Comparison of ENCODE assay signal across 8 mouse cellular contexts in the genomic region with DNA sequence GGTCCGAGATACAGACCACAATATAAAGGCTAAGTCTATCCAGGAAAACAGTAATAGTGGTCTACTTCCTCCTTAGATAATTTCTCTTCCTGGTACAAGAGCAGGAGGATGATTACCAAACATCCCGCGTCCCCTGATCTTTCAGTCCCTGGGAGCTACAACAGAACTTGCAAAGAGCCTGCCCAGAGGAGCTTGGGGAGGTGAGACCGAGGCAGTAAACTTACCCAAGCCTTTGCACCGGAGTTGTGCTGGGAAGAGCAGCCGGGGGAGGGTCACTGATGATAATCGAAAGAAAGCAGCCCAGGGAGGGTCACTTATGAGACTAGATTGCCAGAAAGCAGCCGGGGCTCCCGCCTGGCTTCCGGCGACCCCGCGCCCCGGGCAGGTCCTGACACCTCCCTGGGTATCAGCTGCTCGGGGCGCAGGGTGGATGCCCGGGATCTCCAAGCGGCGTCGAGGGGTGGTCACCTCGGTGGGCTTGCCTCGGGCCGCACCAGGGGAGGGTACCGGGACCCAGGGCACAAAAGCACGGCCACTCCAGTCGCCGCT. TPM values are rescaled to one million over a fixed set of nuclear protein-coding genes. Genes with fewer than 3 reads are reported as not detected.
DNase-seq lines count a peak whose midpoint lies in the region; ATAC-seq and TF ChIP-seq lines count a peak whose summit lies in the region.

No protein-coding gene starts in this region.

- 0 out of 2 replicates have a peak, but pooled peaks cover 2% of the 10 kb centered on the region for H3K4me1 ChIP-seq in heart, embryonic 12.5 days (replicated peaks)
- H3K4me1 ChIP-seq in heart, embryonic 14.5 days (ENCODE audit: control insufficient read depth in 2 of 2, insufficient read depth in 2 of 2, low read length in 2 of 2) = peaks cover 0 to 8% of the 10 kb centered on the region in 2 experiments; a peak in 2 of 4 replicates
- H3K4me1 ChIP-seq in liver, embryonic 16.5 days (ENCODE audit: control insufficient read depth, low read depth, low read length) = peaks cover 11% of the 10 kb centered on the region

- under 1% methylated on average over 26 of the region's 27 CpGs for WGBS in heart, embryonic 12.5 days
- under 1% methylated on average over 27 of the region's 27 CpGs for WGBS in heart, embryonic 14.5 days
- under 1% methylated on average over 27 of the region's 27 CpGs for WGBS in liver, embryonic 16.5 days (ENCODE audit: insufficient replicate concordance)

- peak overlapping the region; percentile 81 for H3K9ac ChIP-seq in heart, embryonic 12.5 days
- peak overlapping the region; percentile 91 for H3K9ac ChIP-seq in heart, embryonic 14.5 days (ENCODE audit: low read length)
- peak overlapping the region; percentile 96 for H3K9ac ChIP-seq in liver, embryonic 16.5 days (ENCODE audit: low read depth, low read length)

- H3K27me3 ChIP-seq in heart, embryonic 12.5 days (replicated peaks) = no peaks in the 10 kb centered on the region
- no peaks in the 10 kb centered on the region for H3K27me3 ChIP-seq in heart, embryonic 14.5 days (ENCODE audit: control insufficient read depth, insufficient read depth, low read length)
- H3K27me3 ChIP-seq in liver, embryonic 16.5 days (ENCODE audit: control insufficient read depth, insufficient read depth, low read depth, low read length) = no peaks in the 10 kb centered on the region

- ATAC-seq in heart, embryonic 12.5 days (ENCODE audit: insufficient number of reproducible peaks, low FRiP score) = peak; percentile 34
- ATAC-seq in heart, embryonic 14.5 days (ENCODE audit: insufficient number of reproducible peaks, insufficient read depth, low FRiP score, low read depth) = peak; percentile 27
- peak; percentile 17 for ATAC-seq in liver, embryonic 16.5 days (ENCODE audit: low read depth)

- H3K4me3 ChIP-seq in heart, embryonic 12.5 days = peak overlapping the region; percentile 70
- peak overlapping the region; percentile 81 to 95 for H3K4me3 ChIP-seq in heart, embryonic 14.5 days (ENCODE audit: control insufficient read depth in 1 of 2, insufficient read depth in 1 of 2, low read depth in 1 of 2, low read length in 2 of 2)
- H3K4me3 ChIP-seq in liver, embryonic 16.5 days (ENCODE audit: low read depth, low read length) = peak overlapping the region; percentile 99

- TF ChIP-seq CTCF in brain, embryonic 14.5 days (IDR thresholded peaks at IDR 0.05; ENCODE audit: borderline replicate concordance, extremely low read depth, insufficient read depth, insufficient read length) = no peak

- peaks cover 19% of the 10 kb centered on the region for H3K36me3 ChIP-seq in heart, embryonic 12.5 days
- peaks cover 25% of the 10 kb centered on the region for H3K36me3 ChIP-seq in heart, embryonic 14.5 days (ENCODE audit: control insufficient read depth, insufficient read depth, low read length)
- H3K36me3 ChIP-seq in liver, embryonic 16.5 days (ENCODE audit: control insufficient read depth, insufficient read depth) = peaks cover 7% of the 10 kb centered on the region

- H3K9me3 ChIP-seq in heart, embryonic 12.5 days (replicated peaks) = no peaks in the 10 kb centered on the region
- H3K9me3 ChIP-seq in heart, embryonic 14.5 days (ENCODE audit: control insufficient read depth, low read length) = no peaks in the 10 kb centered on the region
- no peaks in the 10 kb centered on the region for H3K9me3 ChIP-seq in liver, embryonic 16.5 days (replicated peaks; ENCODE audit: control insufficient read depth, low read length)

- TF ChIP-seq POLR2A in brain, embryonic 14.5 days (IDR thresholded peaks at IDR 0.05; ENCODE audit: borderline replicate concordance, extremely low read depth, insufficient read depth, insufficient read length, poor library complexity, severe bottlenecking) = no peak

- no peak for DNase-seq in heart, adult 11 months
- DNase-seq in brain, embryonic 14.5 days (ENCODE audit: low read depth) = peak; percentile 58
- DNase-seq in skeletal muscle tissue, adult 2 months (ENCODE audit: low read depth, low spot score) = peak; percentile 21
- DNase-seq in adrenal gland, adult 8-10 months = no peak
- DNase-seq in layer of hippocampus, adult 11-12 months (ENCODE audit: low spot score) = no peak

- peak overlapping the region; percentile 69 for H3K4me2 ChIP-seq in heart, embryonic 12.5 days
- peak overlapping the region; percentile 88 for H3K4me2 ChIP-seq in heart, embryonic 14.5 days (ENCODE audit: low read length)
- H3K4me2 ChIP-seq in liver, embryonic 16.5 days (ENCODE audit: low read depth, low read length) = peak overlapping the region; percentile 96

- peak overlapping the region; percentile 81 for H3K27ac ChIP-seq in heart, embryonic 12.5 days (ENCODE audit: poor library complexity, severe bottlenecking)
- H3K27ac ChIP-seq in heart, embryonic 14.5 days (replicated peaks in 1 of 2; ENCODE audit: control insufficient read depth in 1 of 2, insufficient read depth in 1 of 2, low read depth in 2 of 2, low read length in 2 of 2) = peak overlapping the region; percentile 63 to 89
- peak overlapping the region; percentile 92 for H3K27ac ChIP-seq in liver, embryonic 16.5 days (ENCODE audit: low read length)

RNA-seq across cellular contexts. Expression of gene Apaf1, which starts 0.5 kb away (rescaled TPM):
- 22.0 and 23.1 TPM in 2 replicates for polyA plus RNA-seq in heart, embryonic 12.5 days (2016; fragmentation: Nextera tagmentation; extraction: Ambion mirVana)
- polyA plus RNA-seq in brain, embryonic 14.5 days (2012; rRNA removed) = 29.4 and 31.3 TPM in 2 replicates
- polyA plus RNA-seq in heart, embryonic 14.5 days (2014; fragmentation: Nextera tagmentation; extraction: Ambion mirVana) = 17.3 and 19.2 TPM in 2 replicates
- polyA plus RNA-seq in liver, embryonic 16.5 days (2015; fragmentation: Nextera tagmentation; extraction: Ambion mirVana) = 5.8 and 7.0 TPM in 2 replicates
- 10 to 100 TPM in 1 of 4 experiments, 1 to 10 TPM in 3; 5.5 to 15.8 (median 9.4) TPM for total RNA-seq in adrenal gland, adult 8-10 months (2022)

RNA-seq across cellular contexts. Expression of gene Ikbip, which starts 0.7 kb away (rescaled TPM):
- polyA plus RNA-seq in heart, embryonic 12.5 days (2016; fragmentation: Nextera tagmentation; extraction: Ambion mirVana) = 46.7 and 49.6 TPM in 2 replicates
- 7.4 and 9.3 TPM in 2 replicates for polyA plus RNA-seq in brain, embryonic 14.5 days (2012; rRNA removed)
- 43.7 and 48.3 TPM in 2 replicates for polyA plus RNA-seq in heart, embryonic 14.5 days (2014; fragmentation: Nextera tagmentation; extraction: Ambion mirVana)
- polyA plus RNA-seq in liver, embryonic 16.5 days (2015; fragmentation: Nextera tagmentation; extraction: Ambion mirVana) = 6.5 and 6.9 TPM in 2 replicates
- 10 to 100 TPM; 31.9 to 51.4 (median 42.2) TPM for total RNA-seq in adrenal gland, adult 8-10 months (2022)

RNA-seq across cellular contexts. Expression of gene Slc25a3, which starts 41.8 kb away (rescaled TPM):
- 782 and 785 TPM in 2 replicates for polyA plus RNA-seq in heart, embryonic 12.5 days (2016; fragmentation: Nextera tagmentation; extraction: Ambion mirVana)
- 348 and 411 TPM in 2 replicates for polyA plus RNA-seq in brain, embryonic 14.5 days (2012; rRNA removed)
- polyA plus RNA-seq in heart, embryonic 14.5 days (2014; fragmentation: Nextera tagmentation; extraction: Ambion mirVana) = 1,147 and 1,166 TPM in 2 replicates
- 184 and 186 TPM in 2 replicates for polyA plus RNA-seq in liver, embryonic 16.5 days (2015; fragmentation: Nextera tagmentation; extraction: Ambion mirVana)
- total RNA-seq in adrenal gland, adult 8-10 months (2022) = 1,000 to 10,000 TPM in 2 of 4 experiments, 100 to 1,000 TPM in 2; 882 to 1,292 (median 1,071) TPM

Comparison
In these comparisons a context has a peak if more than half of its experiments do, and no peak if none do; other contexts are left out.
1. DNase-seq: peak in brain, embryonic 14.5 days (single experiment) and skeletal muscle tissue, adult 2 months (single experiment); none in heart, adult 11 months (single experiment), adrenal gland, adult 8-10 months (single experiment) and layer of hippocampus, adult 11-12 months (single experiment).
2. Peak in every context shown above with its lines, with median percentiles within 50 percentile points of each other: ATAC-seq, H3K27ac ChIP-seq, H3K4me2 ChIP-seq, H3K4me3 ChIP-seq and H3K9ac ChIP-seq.